In the genomic region with DNA sequence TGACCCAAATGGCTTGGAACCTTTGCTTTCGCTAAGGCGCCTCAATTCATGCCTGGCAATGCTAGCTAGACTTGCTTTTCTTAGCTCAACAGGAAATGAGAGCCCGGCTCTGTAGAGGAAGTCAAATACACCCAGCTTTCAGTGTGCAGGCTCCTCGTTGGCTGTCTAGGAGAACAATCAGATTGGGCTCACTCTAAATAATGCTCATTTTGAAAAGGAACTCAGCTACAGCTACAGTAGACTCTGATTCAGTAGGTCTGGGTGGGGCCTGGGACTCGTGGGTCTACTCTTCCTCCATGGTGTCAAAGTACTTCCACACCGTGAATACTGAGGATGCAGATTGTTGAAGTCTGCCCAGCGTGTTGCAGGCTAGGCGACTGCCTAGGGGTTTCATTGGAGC, we compare ENCODE assay signal across 8 mouse cellular contexts. TPM values are rescaled to one million over a fixed set of nuclear protein-coding genes. Genes with fewer than 3 reads are reported as not detected.
A peak's percentile ranks its signal among the peaks of the same experiment; 100 is the strongest.
DNase-seq lines count a peak whose midpoint lies in the region; ATAC-seq and TF ChIP-seq lines count a peak whose summit lies in the region.

No protein-coding gene starts in this region.

- no peak for TF ChIP-seq CTCF in E14TG2a.4 (conservative IDR thresholded peaks at IDR 0.05; ENCODE audit: low read length)

- H3K36me3 ChIP-seq in E14TG2a.4 (ENCODE audit: insufficient read depth, low read length): peaks cover 30% of the 10 kb centered on the region
- no peaks in the 10 kb centered on the region for H3K36me3 ChIP-seq in heart, embryonic 15.5 days
- H3K36me3 ChIP-seq in liver, embryonic 11.5 days (ENCODE audit: control insufficient read depth, insufficient read depth, low read length): no peaks in the 10 kb centered on the region

- peak overlapping the region; percentile 65 for H3K4me3 ChIP-seq in E14TG2a.4 (replicated peaks; ENCODE audit: low read length)
- H3K4me3 ChIP-seq in heart, embryonic 15.5 days: no peak overlapping the region
- no peak overlapping the region for H3K4me3 ChIP-seq in liver, embryonic 11.5 days (ENCODE audit: low read depth, low read length)

- peak; percentile 45; the same call in 1 of the 2 replicates for ATAC-seq in heart, embryonic 15.5 days (replicated peaks; ENCODE audit: insufficient number of reproducible peaks, insufficient read depth, low FRiP score, low read depth)
- ATAC-seq in liver, embryonic 11.5 days (replicated peaks; ENCODE audit: low FRiP score): no peak
- no peak for ATAC-seq in erythroblast, adult 5-6 weeks (replicated peaks; ENCODE audit: low FRiP score, poor library complexity, severe bottlenecking)

- H3K4me1 ChIP-seq in E14TG2a.4 (replicated peaks; ENCODE audit: low read depth, low read length): peaks cover 84% of the 10 kb centered on the region
- peaks cover 80% of the 10 kb centered on the region for H3K4me1 ChIP-seq in heart, embryonic 15.5 days (replicated peaks)
- H3K4me1 ChIP-seq in liver, embryonic 11.5 days (replicated peaks; ENCODE audit: control insufficient read depth, insufficient read depth, low read length): peaks cover 31% of the 10 kb centered on the region

- peak; percentile 69 for DNase-seq in A20 (ENCODE audit: low read depth, low spot score)
- no peak for DNase-seq in liver, embryonic 11.5 days (ENCODE audit: low spot score)
- DNase-seq in spleen, postnatal 36 days (ENCODE audit: low spot score in 2 of 2): peak; percentile 76 to 79
- no peak for DNase-seq in yolk sac, embryonic 10.5 days (ENCODE audit: low spot score)
- no peak for DNase-seq in left cerebral cortex, adult 18-20 months (ENCODE audit: low spot score in 2 of 2)

- H3K9me3 ChIP-seq in E14TG2a.4 (ENCODE audit: low read length): no peaks in the 10 kb centered on the region
- no peaks in the 10 kb centered on the region for H3K9me3 ChIP-seq in heart, embryonic 15.5 days (replicated peaks)
- H3K9me3 ChIP-seq in liver, embryonic 11.5 days (ENCODE audit: control insufficient read depth, low read length): no peaks in the 10 kb centered on the region

- WGBS in heart, embryonic 15.5 days: 35% methylated on average over 8 of the region's 8 CpGs
- WGBS in liver, embryonic 11.5 days: 22% methylated on average over 8 of the region's 8 CpGs

- peak overlapping the region; percentile 38 for H3K4me2 ChIP-seq in heart, embryonic 15.5 days
- H3K4me2 ChIP-seq in liver, embryonic 11.5 days: peak overlapping the region; percentile 52

- H3K27me3 ChIP-seq in E14TG2a.4 (ENCODE audit: insufficient read depth, low read length): no peaks in the 10 kb centered on the region
- H3K27me3 ChIP-seq in heart, embryonic 15.5 days: no peaks in the 10 kb centered on the region
- no peaks in the 10 kb centered on the region for H3K27me3 ChIP-seq in liver, embryonic 11.5 days (replicated peaks; ENCODE audit: control insufficient read depth, insufficient read depth, low read length)

- peak overlapping the region; percentile 15; the same call in 1 of the 2 replicates for H3K9ac ChIP-seq in heart, embryonic 15.5 days
- H3K9ac ChIP-seq in liver, embryonic 11.5 days (ENCODE audit: low read depth, low read length): no peak overlapping the region

- peak overlapping the region; percentile 60 for H3K27ac ChIP-seq in heart, embryonic 15.5 days
- 0 out of 2 replicates have a peak overlapping the region, but pooled peaks have one; percentile 28 for H3K27ac ChIP-seq in liver, embryonic 11.5 days (ENCODE audit: low read depth, low read length)

RNA-seq across cellular contexts. Expression of gene Map4k4, which starts 22.0 kb away (rescaled TPM):
- 22.9 and 24.8 TPM in 2 replicates for polyA plus RNA-seq in heart, embryonic 15.5 days (2015; fragmentation: Nextera tagmentation; extraction: Ambion mirVana)
- 12.5 and 13.6 TPM in 2 replicates for polyA plus RNA-seq in liver, embryonic 11.5 days (2014; fragmentation: Nextera tagmentation; extraction: Ambion mirVana)
- total RNA-seq in left cerebral cortex, adult 18-20 months (2021): 10 to 100 TPM; 87.1 to 95.0 TPM
- 2.3 and 15.2 TPM in 2 replicates for total RNA-seq in erythroblast, adult 5-6 weeks (2015; ENCODE audit: low replicate concordance)
- 14.6 and 19.3 TPM in 2 replicates for total RNA-seq in erythroblast, adult 5-6 weeks (2017; ENCODE audit: low replicate concordance)

Comparison
In these comparisons a context has a peak if more than half of its experiments do, and no peak if none do; other contexts are left out.
1. DNase-seq: peak in A20 (single experiment) and spleen, postnatal 36 days (2 of 2); none in liver, embryonic 11.5 days (single experiment), yolk sac, embryonic 10.5 days (single experiment) and left cerebral cortex, adult 18-20 months (0 of 2).
2. RNA of gene Map4k4, which starts 22.0 kb away (total RNA-seq): 87.1 to 95.0 TPM in left cerebral cortex, adult 18-20 months; 2.3 to 19.3 TPM in erythroblast, adult 5-6 weeks; every median in the first group is over 4 times any median in the second.